Mouse (Mus musculus): Measurements from ENCODE around the gene Ndufa4. TPM values are rescaled to one million over a fixed set of nuclear protein-coding genes. Genes with fewer than 3 reads are reported as not detected.

The Ndufa4 gene
- polyA plus RNA-seq (2015; fragmentation: Nextera tagmentation; extraction: Ambion mirVana) = 666 and 721 TPM in 2 replicates

DNA sequence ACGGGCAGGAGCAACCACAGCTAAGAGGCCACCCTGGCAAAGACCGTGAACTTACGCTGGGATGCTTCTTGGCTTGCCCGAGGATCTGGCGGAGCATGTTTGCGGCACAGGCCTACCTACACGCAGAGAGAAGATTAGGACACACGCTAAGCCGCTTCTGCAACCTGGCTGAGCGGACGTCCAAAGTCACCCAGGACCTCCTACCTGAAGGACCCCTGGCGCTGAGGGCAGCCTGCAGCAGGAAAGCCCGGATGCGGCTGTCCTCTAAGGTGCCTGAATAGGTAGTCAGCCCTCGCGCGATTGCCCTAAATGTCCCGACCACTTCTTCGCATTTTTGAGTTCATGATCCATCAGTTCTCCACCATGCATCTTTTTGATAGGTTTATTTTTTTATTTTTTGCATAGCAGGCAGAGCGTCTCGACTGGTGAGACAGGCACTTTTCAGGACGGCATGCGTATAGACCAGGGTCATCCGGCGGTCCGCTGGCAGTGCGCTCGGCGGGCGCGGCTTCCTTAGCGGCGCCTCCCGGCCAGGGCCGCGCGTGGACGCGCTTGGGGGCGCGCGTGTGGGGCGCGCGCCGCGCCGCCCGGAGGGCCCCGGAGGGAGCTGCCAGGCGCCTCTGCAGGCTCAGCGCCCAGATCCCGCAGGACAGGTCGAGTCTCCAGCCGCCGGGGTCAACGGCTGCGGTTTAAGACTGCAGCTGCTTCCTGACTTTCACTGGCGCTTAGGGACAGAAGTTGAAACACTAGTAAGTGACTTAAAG, at the start of gene Ndufa4, which contains the start of gene Phf14:
Gene Ndufa4 (minus strand): TSS at position 229 of the 764 bp plus-strand sequence.
Gene Phf14 (plus strand): TSS at position 541 of the 764 bp plus-strand sequence.

Other genes with a start within 250 kb of the Ndufa4 start
- 56.1 and 62.3 TPM in 2 replicates for gene Phf14, start 312 bp upstream of the Ndufa4 start, polyA plus RNA-seq (2015; fragmentation: Nextera tagmentation; extraction: Ambion mirVana)

Data from spleen, postnatal 0 days (tissue).